Mouse (Mus musculus): Measurements from ENCODE around the gene Ubac1.

GRCm38 (mm10) chr2:25975141-25975770 lies 46.3 kb downstream of the Ubac1 start:
- TF ChIP-seq CTCF (IDR thresholded peaks at IDR 0.05; ENCODE audit: borderline replicate concordance, extremely low read depth, insufficient read depth, insufficient read length) (no peak), POLR2A (IDR thresholded peaks at IDR 0.05; ENCODE audit: borderline replicate concordance, extremely low read depth, insufficient read depth, insufficient read length, poor library complexity, severe bottlenecking) (no peak)

All from brain, embryonic 14.5 days (tissue).